Mouse (Mus musculus): ENCODE measurements around the gene Mical3.
"Not testable (repeated sequence)": the region's sequence is repeated elsewhere in the genome, so short reads cannot be mapped to it uniquely, and the experiment has no call there.

Gene Mical3

DNA sequence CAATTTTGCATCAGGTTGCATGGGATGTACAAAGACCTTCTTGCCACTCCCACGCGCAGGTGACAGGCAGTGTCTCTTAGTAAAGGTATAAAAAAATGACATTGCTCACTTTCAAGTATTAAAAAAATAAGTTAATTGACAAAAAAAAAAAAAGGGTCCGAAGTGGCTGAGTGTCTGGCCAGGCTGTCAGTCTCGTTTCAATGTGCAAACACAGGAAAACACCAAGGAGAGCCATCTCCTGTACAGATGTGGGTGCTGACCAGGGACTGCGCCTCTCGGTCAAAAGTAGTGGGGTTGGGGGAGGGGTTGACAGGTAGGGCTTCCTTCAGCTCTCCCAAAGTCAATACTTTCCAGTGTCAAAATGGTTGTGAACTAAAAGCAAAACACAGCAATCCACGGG lies 197.1 kb downstream of the Mical3 start:
- no peak for DNase-seq (ENCODE audit: low read depth, low spot score)

DNA sequence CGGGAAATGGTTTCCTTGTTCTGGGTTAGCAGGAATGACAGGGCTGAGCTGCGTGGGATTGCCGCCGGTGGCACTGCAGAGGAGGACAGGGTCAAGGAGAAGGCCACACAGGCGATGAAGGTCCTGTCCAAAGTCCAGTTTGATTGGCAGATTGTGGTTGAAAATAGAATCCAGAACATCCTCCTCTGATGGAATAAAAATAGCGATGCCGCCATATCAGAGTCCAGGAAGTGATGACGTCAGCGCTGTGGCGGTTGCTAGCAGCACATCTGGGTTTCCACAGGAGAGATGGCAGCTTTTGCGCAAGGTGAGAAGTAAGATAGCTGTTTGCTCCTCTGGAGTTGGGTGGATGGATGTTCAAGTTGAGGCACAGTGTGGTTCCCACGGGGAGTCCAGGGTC lies 198.2 kb downstream of the Mical3 start:
- no peak for DNase-seq (ENCODE audit: low read depth, low spot score)

DNA sequence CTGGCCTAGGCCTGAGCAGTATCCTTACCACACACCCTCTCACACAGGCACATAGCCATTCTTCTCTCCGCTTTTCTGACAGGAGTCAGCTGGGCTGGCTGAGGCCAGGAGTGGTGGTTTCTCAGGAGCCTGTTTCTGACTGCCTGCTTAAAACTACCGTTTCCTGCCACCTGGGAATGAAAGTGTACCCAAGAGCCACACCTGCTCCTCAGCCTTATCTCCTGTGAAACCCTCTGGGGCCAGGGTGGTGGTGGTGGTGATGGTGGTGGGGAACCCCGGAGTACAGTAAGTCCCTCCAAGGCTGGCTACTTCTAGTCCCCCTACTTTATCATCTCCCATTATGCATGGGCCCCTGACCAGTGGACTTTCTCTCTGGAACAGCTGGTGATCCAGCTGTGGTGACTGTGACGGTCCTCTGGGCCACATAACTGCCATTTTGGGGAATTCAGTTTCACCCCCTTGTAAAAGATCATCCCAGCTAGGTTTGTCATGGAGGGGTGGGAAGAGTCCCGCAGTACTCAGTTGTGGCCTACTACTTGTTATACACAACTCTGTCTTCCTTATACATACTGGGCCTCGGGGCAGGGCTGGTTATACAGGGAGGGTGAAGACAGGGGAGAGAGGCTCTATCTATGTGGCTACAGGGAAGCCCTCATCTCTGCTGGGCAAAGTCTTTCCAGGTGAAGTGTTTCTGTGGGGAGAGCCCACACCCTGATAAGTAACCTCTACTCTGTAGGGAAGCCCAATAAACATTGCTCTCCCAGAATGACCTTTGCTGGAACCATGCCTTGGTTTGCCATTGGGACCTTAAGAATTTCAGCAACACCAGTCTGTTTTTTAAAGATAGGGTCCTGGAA lies 200.1 kb downstream of the Mical3 start:
- no peak for DNase-seq (ENCODE audit: low read depth, low spot score)

DNA sequence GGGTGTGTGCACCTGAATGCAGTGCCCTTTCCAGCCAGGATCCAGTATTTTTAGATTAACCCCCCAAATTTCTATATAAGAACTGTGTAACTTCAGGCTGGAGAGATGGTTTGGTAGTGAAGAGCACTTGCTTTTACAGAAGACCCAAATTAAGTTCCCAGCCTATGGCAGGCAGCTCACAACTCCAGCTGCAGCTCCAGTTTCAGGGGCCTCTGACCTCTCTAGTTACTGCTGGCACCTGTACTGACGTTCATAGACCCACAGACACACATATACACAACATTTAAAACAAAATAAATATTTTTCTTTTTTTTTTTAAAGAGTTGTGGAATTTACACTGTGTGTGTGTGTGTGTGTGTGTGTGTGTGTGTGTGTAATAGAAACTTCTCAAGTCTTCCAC lies 201.4 kb downstream of the Mical3 start:
- no peak for DNase-seq (ENCODE audit: low read depth, low spot score)

DNA sequence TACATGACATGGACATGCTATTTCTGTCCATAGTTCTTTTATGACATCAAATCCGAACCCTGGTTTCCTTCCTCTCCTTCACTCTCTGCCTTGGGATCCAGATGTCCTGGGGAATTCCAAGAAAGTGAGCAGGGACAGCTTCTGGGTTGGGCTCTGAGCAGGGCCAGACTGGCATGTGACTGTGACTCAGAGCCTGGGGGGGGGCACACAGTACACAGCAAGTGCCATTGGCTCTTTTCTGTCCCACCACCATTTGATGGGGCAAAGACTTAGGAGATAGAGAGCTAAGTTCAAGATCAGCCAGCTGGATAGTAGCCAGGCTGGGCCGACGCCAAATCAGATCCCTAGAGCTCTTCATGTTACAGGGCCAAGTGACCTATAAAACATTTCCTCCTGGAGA lies 203.0 kb downstream of the Mical3 start:
- DNase-seq (ENCODE audit: low read depth, low spot score): no peak

DNA sequence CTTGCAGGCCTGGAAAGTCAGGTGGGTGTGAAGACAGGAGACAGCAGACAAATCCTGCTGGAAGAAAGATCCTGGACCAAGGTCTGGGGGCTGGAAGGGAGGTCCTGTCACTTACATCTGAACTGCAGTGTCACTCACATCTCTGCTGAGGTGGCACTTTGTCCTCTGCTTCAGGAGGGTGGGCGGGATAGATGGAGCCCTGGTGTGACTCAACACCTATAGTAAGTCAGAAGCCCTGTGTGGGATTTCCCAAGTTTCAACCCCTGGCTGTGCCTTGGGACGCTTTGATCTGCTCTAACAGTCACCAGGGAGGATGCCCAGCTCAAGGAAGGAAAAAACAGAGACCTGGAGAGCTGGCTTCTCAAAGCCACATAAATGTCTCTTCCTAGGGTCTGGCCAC lies 203.9 kb downstream of the Mical3 start:
- DNase-seq (ENCODE audit: low read depth, low spot score): no peak

DNA sequence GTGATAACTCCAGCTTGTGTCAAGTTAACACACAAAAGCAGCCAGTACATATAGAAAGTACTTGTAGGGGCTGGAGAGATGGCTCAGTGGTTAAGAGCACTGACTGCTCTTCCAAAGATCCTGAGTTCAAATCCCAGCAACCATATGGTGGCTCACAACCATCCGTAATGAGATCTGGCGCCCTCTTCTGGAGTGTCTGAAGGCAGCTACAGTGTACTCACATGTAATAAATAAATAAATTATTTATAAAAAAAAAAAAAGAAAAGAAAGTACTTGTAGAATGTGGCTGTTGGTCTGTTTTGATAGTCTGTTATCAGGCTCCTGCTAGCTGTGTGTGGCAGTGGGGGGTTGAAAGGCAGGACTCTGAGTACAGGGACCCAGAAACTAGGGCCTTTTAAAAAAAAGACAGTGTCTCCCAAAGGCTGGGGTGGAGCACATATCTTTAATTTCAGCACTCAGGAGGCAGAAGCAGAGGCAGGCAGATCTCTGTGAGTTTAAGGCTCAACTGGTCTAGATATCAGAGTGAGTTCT lies 205.9 kb downstream of the Mical3 start:
- DNase-seq (ENCODE audit: low read depth, low spot score): not testable (repeated sequence)

DNA sequence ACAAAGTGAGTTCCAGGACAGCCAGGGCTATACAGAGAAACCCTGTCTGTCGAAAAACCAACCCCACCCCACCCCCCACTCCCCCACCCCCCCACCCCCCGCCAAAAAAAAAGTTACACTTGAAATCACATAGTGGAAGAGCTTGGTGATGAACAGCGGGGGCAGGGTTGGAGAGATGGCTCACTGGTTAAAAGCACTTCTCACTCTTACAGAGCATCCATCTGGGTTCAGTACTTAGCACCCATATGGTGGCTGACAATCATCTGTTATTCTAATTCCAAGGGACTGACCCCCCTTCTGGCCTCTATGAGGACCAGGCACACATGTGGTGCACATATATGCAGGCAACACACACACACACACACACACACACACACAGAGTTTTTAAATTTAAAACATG lies 212.8 kb downstream of the Mical3 start:
- DNase-seq (ENCODE audit: low read depth, low spot score): no peak

DNA sequence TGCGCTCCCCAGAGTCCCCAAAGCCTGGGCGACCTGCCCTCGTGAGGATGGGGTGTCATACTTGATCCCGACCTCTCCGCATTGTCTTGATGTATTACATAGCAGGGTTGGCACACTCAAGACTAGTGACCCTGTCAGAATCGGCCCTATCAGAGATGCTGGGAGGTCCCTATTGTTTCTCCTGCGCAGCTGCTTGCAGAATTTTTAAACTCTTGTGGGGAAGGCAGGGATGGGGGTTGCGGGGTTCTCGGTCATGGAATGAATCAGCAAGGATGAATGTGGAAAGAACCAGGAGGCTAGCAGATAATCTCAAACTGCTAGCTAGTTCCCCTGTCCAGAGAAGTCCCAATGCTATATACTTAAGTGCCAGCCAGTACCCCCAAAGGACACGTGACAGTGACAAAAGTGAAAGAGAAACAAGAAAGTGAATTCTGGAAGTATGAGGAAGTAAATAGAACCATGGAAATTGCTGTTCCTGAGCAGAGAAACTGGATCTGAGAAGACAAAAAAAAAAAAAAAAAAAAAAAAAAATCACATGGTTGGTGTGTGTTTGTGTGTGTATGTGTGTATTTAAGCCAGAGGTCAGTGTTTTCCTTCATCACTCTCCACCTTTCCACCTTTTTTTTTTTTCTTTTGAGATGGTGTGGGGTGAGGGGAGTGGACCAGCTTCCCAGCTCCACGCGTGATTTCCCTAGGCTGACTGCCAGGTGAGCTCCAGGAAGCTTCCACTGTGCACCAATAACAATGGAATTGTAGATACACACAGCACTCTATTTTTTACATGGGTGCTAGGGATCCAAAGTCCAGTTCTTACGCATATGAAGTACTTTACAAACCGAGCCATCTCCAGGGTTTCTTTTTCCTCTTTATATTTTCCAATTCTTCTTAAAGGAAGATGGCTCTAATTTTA lies 213.6 kb downstream of the Mical3 start:
- DNase-seq (ENCODE audit: low read depth, low spot score): not testable (repeated sequence)

DNA sequence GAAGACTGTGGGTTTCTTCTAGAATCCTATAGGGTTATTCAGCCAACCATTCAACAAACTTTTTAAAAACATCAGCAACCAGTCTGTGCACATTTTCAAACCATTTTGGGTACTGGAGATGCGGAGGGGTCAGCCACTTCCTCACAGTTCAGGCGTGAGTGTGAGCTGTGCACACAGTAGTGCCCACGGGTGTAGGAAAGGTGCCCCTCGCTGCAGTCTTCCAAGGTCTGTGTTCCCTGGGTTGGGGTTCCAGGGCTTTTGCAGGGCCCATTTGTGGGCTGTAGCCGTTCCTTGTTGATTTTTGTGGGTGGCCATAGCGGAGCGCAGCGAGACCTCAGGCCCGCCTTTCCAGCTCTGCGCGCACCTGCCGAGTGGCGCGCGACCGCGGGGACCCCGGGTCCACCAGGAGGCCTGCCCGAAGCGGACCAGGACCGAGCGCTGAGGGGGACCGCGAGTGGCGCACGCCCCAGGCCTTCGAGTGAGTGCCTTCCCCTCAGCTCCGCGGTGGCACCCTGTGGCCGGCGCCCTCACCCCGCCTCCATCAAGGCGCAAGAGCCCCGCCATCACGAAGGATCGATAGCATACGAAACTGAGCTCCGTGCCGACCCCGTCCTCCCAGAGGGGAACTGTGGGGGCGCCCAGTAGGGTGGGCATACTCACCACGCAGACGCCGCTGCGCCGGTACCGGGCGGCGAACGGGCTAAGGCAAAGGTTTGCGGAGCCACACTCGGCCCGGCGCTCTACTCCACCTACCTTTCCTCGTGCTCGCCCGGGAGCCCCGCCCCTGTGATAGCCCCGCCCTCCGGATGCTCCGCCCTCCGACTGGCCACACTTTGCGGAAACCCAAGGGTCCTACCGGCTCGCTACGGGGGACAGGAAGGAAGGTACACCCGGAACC lies 214.5 kb downstream of the Mical3 start, which contains the start of gene Bid:
TSS of gene Bid (minus strand) at position 780 of the 898 bp plus-strand sequence.
- DNase-seq (ENCODE audit: low read depth, low spot score): no peak

DNA sequence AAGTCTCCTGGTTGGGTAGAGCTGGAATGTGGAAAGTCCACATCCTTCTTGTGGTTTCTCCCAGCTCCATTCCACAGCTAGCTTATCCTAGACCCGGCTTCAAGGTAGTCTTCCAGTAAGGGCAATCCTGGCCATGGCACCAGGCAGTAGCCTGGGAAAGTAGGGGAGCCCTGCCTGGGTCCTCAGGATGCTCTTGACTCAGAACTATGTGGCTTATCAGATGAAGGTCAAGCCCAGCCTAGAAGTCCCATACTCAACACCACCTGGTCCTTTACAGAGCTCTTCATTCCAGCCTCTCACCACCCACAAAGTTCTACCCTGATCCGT lies 215.2 kb downstream of the Mical3 start:
- DNase-seq (ENCODE audit: low read depth, low spot score): no peak

DNA sequence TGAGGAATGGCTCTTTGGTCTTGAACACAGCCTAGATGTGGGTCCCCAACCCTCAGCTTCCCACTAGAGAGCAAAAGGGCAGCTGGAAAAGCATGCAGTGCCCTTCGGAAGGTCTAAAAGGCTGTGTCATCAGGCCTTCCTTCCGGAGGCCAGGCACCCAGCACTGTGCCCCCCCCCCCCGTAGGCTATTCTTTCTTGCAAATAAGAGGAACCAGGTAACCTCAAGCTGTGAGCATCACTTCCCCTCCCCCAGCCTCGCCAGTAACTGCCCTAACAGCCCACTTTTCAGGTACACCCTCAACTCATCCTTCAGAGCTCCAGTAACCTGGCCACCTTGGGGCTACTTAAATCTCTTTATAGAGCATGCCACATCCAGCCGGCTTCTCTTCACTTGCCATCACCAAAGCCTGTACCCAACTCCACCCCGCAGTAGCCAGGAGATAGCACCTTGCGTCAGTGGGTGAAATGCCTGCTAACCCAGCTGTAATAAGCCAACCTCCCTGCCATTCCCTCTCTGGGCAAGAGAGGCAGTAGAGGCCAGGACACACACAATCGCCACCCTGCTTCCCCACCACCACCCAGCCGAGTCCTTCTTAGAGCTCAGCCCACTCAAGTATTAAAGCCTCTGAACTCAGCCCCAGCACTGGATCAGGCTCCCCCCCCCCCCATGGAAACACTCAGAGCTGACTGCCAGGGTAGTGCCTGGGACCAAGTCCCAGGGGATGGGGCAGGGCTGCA lies 215.7 kb downstream of the Mical3 start:
- DNase-seq (ENCODE audit: low read depth, low spot score): no peak

DNA sequence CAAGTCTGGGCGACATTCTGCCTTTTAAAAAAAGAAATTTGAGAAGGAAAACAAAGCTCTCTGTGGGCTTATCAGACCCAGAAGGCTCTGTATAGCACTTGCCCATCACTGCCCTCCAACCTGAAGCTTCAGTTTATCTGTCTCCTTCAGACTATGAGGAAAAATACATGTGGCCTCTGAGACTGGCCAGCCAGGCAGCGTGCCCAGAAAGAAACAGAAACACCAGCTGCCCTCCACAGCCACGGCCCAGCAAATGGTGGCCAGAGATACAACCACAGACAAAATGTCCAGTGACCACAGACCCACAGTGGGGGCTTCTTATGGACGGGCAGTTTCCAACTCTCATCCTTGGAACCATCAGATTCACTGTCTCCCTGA lies 216.3 kb downstream of the Mical3 start:
- DNase-seq (ENCODE audit: low read depth, low spot score): no peak

DNA sequence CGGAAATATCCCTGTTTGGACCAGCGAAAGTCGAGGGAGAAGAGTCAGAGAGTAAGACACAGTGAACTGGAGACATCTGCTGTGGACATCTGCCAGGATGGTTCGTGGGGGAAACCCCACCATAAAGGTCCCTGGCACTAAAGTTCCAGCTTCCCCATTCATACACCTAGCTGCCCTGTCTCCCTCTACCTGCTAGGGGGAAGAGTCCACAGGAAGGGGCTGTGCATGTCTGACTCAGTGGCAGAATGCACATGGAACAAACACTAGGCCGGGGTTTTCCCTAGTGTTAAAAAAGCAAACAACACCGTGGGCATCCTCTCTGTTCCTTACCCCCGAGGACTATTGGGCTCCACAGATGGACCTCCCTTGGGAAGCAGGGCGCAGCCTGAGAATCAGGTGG lies 217.0 kb downstream of the Mical3 start:
- DNase-seq (ENCODE audit: low read depth, low spot score): no peak

DNA sequence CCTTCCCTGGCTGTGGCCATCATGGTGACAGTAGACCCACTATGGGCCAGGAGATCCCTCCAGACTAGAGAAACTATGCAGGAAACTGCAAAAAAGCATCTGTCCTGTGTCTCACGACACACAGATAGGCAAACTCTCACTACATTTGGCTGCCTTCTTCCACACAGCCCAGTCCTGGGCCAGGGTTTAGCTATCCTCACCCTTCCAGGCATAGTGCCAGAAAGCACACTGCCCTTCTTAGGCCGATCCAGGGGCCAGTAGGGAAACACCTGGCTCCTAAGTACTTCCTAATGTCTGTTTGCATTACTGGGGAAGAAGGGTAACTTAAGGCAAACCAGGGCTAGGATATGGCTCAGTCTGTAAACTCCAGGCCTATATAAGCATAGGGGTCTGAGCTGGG lies 217.9 kb downstream of the Mical3 start:
- DNase-seq (ENCODE audit: low read depth, low spot score): no peak

DNA sequence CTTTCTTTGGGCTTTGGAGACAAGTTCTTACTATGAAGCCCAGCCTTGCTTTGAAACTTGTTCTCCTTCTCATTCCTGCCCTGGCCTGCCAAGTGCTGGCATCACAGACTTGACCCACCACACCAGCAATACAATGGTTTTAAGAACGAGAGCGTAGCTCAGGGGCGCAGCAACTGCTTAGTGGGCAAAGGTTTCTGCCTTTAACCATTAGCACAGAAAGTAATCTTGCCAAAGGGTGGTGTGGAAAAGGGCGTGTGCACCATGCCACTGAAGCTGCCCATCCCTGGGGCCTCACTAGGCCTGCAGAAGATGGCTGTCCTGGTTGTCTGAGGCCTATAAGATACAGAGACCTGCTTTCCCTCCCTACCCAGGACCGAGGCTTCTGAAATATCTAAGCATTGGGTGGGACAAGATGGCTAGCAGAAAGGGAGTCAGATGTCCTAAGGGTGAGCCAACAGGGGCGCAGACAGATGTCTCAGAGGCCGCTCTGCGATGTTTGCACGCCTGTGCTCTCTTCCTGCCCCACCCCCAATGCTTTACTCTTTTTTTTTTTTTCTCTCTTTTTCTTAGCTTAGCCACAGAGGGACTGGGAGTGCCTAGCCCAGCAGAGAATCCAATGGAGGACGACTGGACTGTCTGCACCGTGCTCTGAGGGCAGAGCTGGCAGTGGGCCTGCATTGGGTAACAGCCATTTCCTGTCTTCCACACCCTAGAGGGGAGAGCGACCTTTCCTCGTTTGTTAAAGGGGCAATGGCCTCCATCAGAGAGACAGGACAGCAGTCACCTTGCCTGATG lies 219.4 kb downstream of the Mical3 start:
- no peak for DNase-seq (ENCODE audit: low read depth, low spot score)

DNA sequence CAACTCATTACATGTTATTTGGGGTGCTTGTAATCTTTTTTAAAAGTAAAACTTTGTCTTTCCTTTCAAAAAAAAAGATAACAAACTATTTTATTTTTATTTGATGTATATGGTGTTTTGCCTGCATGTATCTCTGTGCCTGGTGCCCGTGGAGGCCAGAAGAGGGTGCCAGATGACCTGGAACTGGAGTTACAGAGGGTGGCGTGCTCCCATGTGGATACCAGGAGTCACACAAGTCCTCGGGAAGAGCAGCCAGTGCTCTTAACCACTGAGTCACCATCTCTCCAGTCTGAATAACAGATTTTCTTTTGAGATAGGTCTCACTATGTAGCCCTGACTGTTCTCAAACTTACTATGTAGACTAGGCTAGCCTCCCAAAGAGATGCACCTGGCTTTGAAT lies 221.3 kb downstream of the Mical3 start:
- DNase-seq (ENCODE audit: low read depth, low spot score): no peak

DNA sequence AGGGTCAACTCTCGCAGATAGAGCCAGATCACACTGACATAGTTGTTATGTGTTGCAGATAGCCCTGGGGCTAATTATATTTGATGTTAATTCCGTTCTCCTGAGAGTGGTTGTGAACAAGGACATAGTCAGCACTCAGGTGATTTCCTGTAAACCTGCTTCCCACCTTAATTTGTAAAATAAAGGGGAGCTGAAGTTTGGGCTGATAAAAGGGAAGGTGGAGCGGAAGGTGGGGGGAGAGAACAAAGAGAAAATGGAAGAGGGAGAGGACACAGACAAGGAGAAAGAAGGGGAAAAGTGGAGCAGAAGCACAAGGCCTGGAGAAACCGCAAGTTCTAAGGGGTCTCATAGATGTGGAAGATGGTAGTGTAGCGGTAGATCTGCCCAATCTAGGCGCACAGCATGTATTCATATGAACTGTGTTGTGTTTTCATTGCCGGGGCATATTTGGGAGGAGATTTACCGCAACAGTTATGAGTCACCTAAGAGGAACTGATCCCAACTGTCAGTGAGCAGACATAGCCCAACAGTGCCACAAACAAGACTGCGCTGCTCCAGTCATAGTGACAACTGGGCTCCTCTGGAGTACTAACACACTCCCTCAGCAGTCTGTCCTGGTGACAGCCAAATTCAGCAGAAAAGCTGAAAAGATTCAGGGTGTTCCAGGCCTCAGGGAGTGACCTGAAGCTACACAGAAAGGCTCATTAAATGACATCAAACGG lies 222.8 kb downstream of the Mical3 start:
- not testable (repeated sequence) for DNase-seq (ENCODE audit: low read depth, low spot score)

DNA sequence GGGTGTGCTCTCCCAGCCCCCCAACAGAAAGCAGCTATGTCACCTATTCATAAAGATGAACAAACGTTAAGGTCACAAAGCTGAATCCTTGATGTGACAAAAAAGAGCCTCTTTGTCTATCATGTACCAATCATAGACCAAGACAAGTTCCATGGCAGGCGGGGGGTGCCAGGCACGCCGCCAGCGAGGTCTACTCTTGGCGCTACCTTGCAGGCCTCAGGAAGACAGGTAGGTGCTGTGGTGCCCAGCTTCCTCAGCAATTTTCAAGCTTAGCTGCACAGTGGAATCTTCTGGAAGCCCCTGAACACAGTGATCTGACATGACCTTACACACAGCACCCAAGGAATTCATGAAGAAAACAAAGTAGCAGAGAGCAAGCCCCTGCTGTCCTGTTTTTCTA lies 224.3 kb downstream of the Mical3 start:
- no peak for DNase-seq (ENCODE audit: low read depth, low spot score)

Data from telencephalon, adult 2 months (tissue).